Mouse (Mus musculus) adrenal gland, adult 8-10 months (tissue): ENCODE results near the gene Zfp185. TPM values are rescaled to one million over a fixed set of nuclear protein-coding genes. Genes with fewer than 3 reads are reported as not detected.
"Not testable (repeated sequence)": the region's sequence is repeated elsewhere in the genome, so short reads cannot be mapped to it uniquely, and the experiment has no call there.

Source experiments
- DNase-seq: peaks from one replicate; pipeline ENCODE4 v3.0.0; 2022
- microRNA-seq, 2 experiments: library from miRNA; unstranded; fragments of <30 nt; microRNA quantifications; one replicate each; pipeline ENCODE4 v1.2.0; 2022
- total RNA-seq, 4 experiments: library from RNA; stranded (reverse); gene quantifications; 2 replicates each; pipeline ENCODE4 v1.2.4; 2022

The Zfp185 gene
- total RNA-seq, 4 experiments from 2014 or later = 1.6 to 3.2 (median 2.2) TPM

DNA sequence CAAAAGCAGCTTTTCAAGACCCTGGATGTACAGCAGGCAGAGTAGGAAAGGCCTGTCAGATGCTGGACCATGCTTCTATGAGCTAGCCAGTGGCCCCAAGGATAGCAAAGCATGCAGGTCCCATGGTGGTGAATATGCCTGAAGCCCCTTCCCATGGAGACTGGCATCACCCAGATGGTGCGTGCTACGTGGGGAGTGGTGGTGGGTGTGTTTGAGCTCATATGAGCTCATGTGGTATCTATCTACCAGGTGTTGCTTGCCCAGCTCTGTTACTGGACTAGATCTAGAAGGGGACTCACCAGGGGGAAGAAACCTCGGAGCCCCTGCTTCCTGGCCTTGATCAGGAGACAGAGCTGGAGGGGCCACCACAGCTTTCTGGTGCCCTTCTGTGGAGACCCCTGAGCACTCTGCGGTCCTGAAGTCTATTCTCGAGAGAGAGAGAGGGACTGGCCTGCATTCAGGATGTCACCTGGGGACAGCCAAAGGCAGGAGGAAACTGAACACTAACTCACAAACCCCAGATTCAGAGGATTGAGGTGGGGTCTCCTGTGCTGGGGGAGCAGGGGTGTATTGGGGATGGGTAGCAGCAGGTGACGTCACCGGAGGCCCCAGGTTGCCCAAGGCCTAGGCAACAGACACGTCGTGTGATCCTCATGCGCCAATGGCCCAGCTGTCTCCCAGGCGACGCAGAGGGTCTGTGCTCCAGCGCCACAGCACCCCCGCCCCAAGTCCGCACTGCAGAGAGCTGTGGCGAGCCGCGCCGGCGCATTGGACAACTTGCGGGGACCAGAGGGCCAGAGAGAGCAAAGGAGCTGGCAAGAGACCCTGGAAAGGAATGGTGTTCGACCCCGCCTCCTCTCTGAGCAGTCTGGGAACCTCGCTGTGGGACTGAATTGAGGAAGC is 76.6 kb downstream of the Zfp185 start:
- DNase-seq = no peak

DNA sequence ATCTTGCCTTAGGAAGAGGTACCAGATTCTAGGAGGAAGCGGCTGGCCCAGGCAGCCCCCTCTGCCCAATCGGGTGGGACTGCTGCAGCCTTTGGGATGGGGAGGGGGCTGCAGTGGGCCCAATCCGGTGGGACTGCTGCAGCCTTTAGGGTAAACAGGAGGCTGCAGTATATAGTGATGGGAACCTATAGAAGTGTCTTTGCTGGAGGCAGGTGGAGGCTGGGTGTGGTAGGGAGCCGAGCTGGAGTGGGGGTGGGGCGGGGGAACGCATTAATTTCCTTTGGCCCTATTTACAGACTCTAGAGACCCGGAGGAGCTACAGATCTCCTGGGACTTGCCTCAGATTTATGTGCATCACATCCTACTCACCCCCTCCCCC is 77.3 kb downstream of the Zfp185 start, which contains the start of gene Pnma3:
Gene Pnma3, plus strand, starts transcription at position 373 of the 379 bp plus-strand sequence.
- DNase-seq = no peak

DNA sequence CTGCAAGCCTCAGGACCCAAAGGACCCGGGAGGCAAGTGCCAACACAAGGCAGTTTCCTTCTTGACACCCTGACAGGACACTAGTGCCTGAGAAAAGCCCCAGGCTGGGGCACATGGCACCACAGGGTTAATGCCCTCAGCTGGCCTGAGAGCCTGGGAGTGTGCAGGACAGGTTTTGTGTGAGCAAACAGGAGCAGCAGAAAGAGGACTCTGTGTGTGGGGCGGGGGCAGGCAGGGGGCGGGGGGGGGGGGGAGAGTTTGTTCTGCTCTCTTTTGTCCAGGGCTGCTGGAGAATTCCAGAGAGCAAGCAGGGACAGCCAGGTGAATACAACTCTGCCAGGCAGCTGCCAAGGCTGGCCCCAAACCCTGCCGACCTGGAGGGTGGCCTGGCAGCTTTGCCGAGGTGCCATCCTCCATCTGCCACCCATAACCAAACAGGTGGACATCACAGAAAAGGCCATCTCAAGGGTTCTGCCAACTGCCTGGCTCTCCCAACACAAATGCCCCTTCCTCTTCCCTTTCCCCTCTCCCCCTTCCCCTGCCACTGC is 79.7 kb downstream of the Zfp185 start:
- not testable (repeated sequence) for DNase-seq

Small RNA genes within 50 kb of the gene (microRNA-seq; reads per million reads assigned to microRNA genes)
- 0 to 0.35 reads per million in 2 experiments for gene Mir2137

Other genes with a start within 250 kb of the Zfp185 start
- under 1 TPM in 3 of 4 experiments, not detected in 1; 0.12 to 0.15 (median 0.13) TPM for gene Gabrq, start 162.2 kb upstream of the Zfp185 start, total RNA-seq
- gene Cetn2, start 68.9 kb upstream of the Zfp185 start, total RNA-seq = 10 to 100 TPM; 46.3 to 58.9 (median 52.7) TPM
- gene Nsdhl, start 68.8 kb upstream of the Zfp185 start, total RNA-seq = 10 to 100 TPM; 28.4 to 40.3 (median 31.8) TPM
- under 1 TPM; 0.18 to 0.51 (median 0.42) TPM for gene Pnma5, start 49.8 kb downstream of the Zfp185 start, total RNA-seq
- under 1 TPM; 0.20 to 1.00 (median 0.65) TPM for gene Pnma3, start 77.4 kb downstream of the Zfp185 start, total RNA-seq
- 1 to 10 TPM in 3 of 4 experiments, under 1 TPM in 1; 0.20 to 9.6 (median 1.4) TPM for gene Xlr4a, start 95.1 kb downstream of the Zfp185 start, total RNA-seq
- 1 to 10 TPM in 3 of 4 experiments, under 1 TPM in 1; 0.31 to 5.1 (median 3.3) TPM for gene Xlr3a, start 109.8 kb downstream of the Zfp185 start, total RNA-seq
- not detected for gene Gm14685, start 129.7 kb downstream of the Zfp185 start, total RNA-seq
- gene Xlr5b, start 161.5 kb downstream of the Zfp185 start, total RNA-seq = not detected
- gene DXBay18, start 162.1 kb downstream of the Zfp185 start, total RNA-seq = under 1 TPM in 1 of 4 experiments, not detected in 3; 0.13 TPM
- gene Spin2d, start 189.7 kb downstream of the Zfp185 start, total RNA-seq = not detected
- gene Xlr3b, start 204.9 kb downstream of the Zfp185 start, total RNA-seq = 10 to 100 TPM in 2 of 4 experiments, 1 to 10 TPM in 2; 2.5 to 34.0 (median 13.8) TPM
- 1 to 10 TPM in 2 of 4 experiments, not detected in 2; 1.9 to 2.6 TPM for gene Xlr4b, start 227.0 kb downstream of the Zfp185 start, total RNA-seq
- gene F8a, start 241.0 kb downstream of the Zfp185 start, total RNA-seq = 10 to 100 TPM in 3 of 4 experiments, 1 to 10 TPM in 1; 9.7 to 11.8 (median 11.6) TPM